Mouse (Mus musculus) heart, adult 2 months (tissue): Measurements from ENCODE around the gene Gm10337. TPM values are rescaled to one million over a fixed set of nuclear protein-coding genes. Genes with fewer than 3 reads are reported as not detected.

Source experiments
- DNase-seq, 2 experiments: peaks; one replicate each; pipeline ENCODE4 v3.0.0; 2021
- H3K27ac ChIP-seq: fragments of 200-600 bp; 2 replicates; pipeline ENCODE4 v1.8.1; 2022
- H3K27me3 ChIP-seq: fragments of 200-500 bp; 2 replicates; pipeline ENCODE4 v1.6.1; 2012; ENCODE audit warnings: mild to moderate bottlenecking, low read length, inconsistent platforms, mixed read lengths; ENCODE audit not compliant: control insufficient read depth, insufficient read depth
- H3K36me3 ChIP-seq: fragments of 200-500 bp; 2 replicates; pipeline ENCODE4 v1.6.1; 2012; ENCODE audit warnings: low read length, inconsistent platforms; ENCODE audit not compliant: control insufficient read depth, insufficient read depth
- H3K4me1 ChIP-seq: fragments of 200-500 bp; 2 replicates; pipeline ENCODE4 v1.6.1; 2011; ENCODE audit warnings: low read length; ENCODE audit not compliant: control insufficient read depth, insufficient read depth
- H3K4me3 ChIP-seq: fragments of 200-600 bp; 2 replicates; pipeline ENCODE4 v1.8.1; 2022
- H3K79me2 ChIP-seq: fragments of 200-500 bp; replicated peaks from 2 replicates; pipeline ENCODE4 v1.6.1; 2012; ENCODE audit warnings: mild to moderate bottlenecking, inconsistent platforms, low read length, moderate library complexity, mixed read lengths; ENCODE audit not compliant: control insufficient read depth, insufficient read depth
- H3K9ac ChIP-seq: fragments of 200-500 bp; 2 replicates; pipeline ENCODE4 v1.6.1; 2012; ENCODE audit warnings: low read depth, mild to moderate bottlenecking, control low read depth, inconsistent platforms, low read length, mixed read lengths
- CTCF ChIP-seq: fragments of 200-600 bp; IDR thresholded peaks from 2 replicates; pipeline ENCODE4 v1.8.1; 2022; ENCODE audit warnings: antibody characterized with exemption, mild to moderate bottlenecking, moderate library complexity
- EP300 ChIP-seq: fragments of 200-500 bp; IDR thresholded peaks from 2 replicates; pipeline ENCODE4 v1.6.1; 2011; ENCODE audit warnings: low read depth, low read length, control low read depth; ENCODE audit not compliant: insufficient read depth
- POLR2A ChIP-seq: fragments of 200-500 bp; IDR thresholded peaks from 2 replicates; pipeline ENCODE4 v1.6.1; 2011; ENCODE audit warnings: mild to moderate bottlenecking, low read depth, low read length, control low read depth; ENCODE audit not compliant: insufficient read depth
- WGBS: fragments of 180-500 bp; shearing (Covaris S2); methylation state at CpG from one replicate; pipeline ENCODE4 v1.1.7; 2018; 5-methylcytosine and 5-hydroxymethylcytosine counted together
- intact Hi-C: fragments of 180-260 bp; cut with DNase I; formaldehyde crosslinking; loops from one replicate; pipeline ENCODE4 v1.15.1; 2025
- polyA plus RNA-seq: library from polyadenylated mRNA; depleted of rRNA; stranded (reverse); fragments of >200 nt; gene quantifications from 2 replicates; pipeline ENCODE4 v1.2.3, GENCODE M21; 2012
- total RNA-seq, 2 experiments: library from RNA; stranded (reverse); gene quantifications; 2 replicates each; pipeline ENCODE4 v1.2.3; 2021

The Gm10337 gene
- total and polyA plus RNA-seq, 3 experiments: not detected

DNA sequence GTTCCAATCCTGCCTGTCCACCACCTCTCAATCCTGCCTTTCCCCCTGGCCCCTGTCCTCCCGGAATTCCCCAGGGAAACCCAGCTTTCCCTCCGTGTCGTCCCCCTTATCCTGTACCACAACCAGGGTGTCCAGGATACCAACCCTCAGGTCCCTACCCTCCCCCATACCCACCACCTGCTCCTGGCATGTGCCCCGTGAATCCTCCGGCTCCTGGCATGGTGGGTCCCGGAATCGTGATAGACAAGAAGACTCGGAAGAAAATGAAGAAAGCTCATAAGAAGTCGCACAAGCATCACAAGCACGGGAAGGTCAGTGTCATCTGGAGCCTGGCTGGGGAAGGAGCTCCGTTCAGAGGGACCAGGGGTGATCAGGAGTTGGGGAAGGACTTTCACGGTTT is 43.1 kb upstream of the Gm10337 start:
- Histone ChIP-seq H3K4me1 (peaks cover 7% of the 10 kb centered on the region; the same call in 1 of the 2 replicates), H3K27me3 (no peaks in the 10 kb centered on the region), H3K4me3 (peak overlapping the region; percentile 59), H3K36me3 (no peaks in the 10 kb centered on the region), H3K79me2 (no peaks in the 10 kb centered on the region), H3K9ac (peak overlapping the region; percentile 56), H3K27ac (peak overlapping the region; percentile 80)
- peak; percentile 10 to 42 for DNase-seq
- WGBS: 48% methylated on average over 12 of the region's 12 CpGs
- intact Hi-C loops: no loop called here
- TF ChIP-seq POLR2A (no peak), CTCF (no peak), EP300 (no peak)

GRCm38 (mm10) chr15:102460971-102461370 is 42.6 kb upstream of the Gm10337 start:
- 35% methylated on average over 4 of the region's 4 CpGs for WGBS
- H3K27me3 ChIP-seq: no peaks in the 10 kb centered on the region
- peaks cover 7% of the 10 kb centered on the region; the same call in 1 of the 2 replicates for H3K4me1 ChIP-seq
- H3K36me3 ChIP-seq: no peaks in the 10 kb centered on the region
- no peak overlapping the region; the same call in 1 of the 2 replicates for H3K9ac ChIP-seq
- intact Hi-C loops: no loop called here
- H3K79me2 ChIP-seq: no peaks in the 10 kb centered on the region
- no peak for DNase-seq
- peak overlapping the region; percentile 80 for H3K27ac ChIP-seq
- TF ChIP-seq POLR2A (no peak), EP300 (no peak), CTCF (no peak)
- H3K4me3 ChIP-seq: peak overlapping the region; percentile 7; the same call in 1 of the 2 replicates

GRCm38 (mm10) chr15:102461430-102462075 is 42.0 kb upstream of the Gm10337 start:
- TF ChIP-seq EP300: no peak
- no peak for TF ChIP-seq CTCF
- no peak for TF ChIP-seq POLR2A
- no peak for DNase-seq
- Histone ChIP-seq H3K36me3 (no peaks in the 10 kb centered on the region), H3K4me3 (no peak overlapping the region), H3K79me2 (no peaks in the 10 kb centered on the region), H3K9ac (no peak overlapping the region), H3K4me1 (peaks cover 7% of the 10 kb centered on the region; the same call in 1 of the 2 replicates), H3K27ac (peak overlapping the region; percentile 80), H3K27me3 (no peaks in the 10 kb centered on the region)
- WGBS: 64% methylated on average over 9 of the region's 9 CpGs
- intact Hi-C loops: no loop called here

DNA sequence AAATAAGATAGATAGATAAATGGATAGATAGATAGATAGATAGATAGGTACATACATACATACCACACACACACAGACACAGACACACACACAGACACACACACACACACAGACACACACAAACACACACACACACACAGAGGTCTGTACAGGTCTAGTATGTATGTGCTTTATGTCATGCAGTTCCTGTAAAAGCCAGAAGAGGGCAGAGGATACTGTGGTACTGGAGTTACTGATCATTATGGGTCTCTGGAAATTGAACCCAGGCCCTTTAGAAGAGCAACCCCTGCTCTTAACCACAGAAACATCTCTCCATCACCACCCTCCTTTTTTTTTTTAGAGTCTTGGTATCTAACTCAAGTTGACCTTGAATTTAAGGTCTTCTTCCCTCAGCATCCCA is 39.9 kb upstream of the Gm10337 start:
- intact Hi-C loops: no loop called here

DNA sequence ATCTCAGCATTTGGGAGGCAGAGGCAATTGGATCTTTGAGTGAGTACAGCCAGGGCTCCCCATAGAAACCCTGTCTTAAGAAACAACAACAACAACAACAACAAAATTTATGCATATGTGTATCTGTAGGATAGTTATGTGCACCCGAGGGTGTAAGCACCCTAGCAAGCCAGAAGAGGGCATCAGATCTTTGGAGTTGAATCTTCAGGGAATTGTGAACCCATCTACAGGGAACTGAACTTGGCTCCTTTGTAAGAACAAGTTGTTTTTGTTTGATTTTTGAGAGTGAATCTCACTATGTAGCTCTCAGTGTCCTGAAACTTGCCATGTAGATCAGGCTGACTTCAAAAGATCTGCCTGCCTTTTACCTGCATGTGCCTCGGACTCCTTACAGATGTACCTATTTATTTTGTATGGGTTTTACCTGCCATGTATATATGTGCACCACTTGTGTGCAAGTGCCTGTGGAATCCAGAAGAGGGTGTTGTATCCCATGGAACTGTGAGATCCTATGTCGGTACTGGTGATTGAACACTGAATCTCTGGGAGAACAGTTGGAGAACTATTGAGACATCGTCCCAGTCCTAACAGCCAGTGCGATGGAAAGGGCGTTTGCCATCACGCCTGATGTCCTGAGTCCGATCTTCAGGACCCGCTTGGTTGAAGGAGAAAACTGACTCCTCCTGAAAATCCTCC is 34.7 kb upstream of the Gm10337 start:
- TF ChIP-seq EP300 (no peak), CTCF (0 out of 2 replicates have a peak, but pooled peaks have one; percentile 6)
- Histone ChIP-seq H3K27me3 (no peaks in the 10 kb centered on the region), H3K27ac (no peak overlapping the region), H3K36me3 (peaks cover 17% of the 10 kb centered on the region), H3K4me3 (no peak overlapping the region), H3K79me2 (no peaks in the 10 kb centered on the region; the same call in 1 of the 2 replicates), H3K4me1 (peaks cover 8% of the 10 kb centered on the region), H3K9ac (no peak overlapping the region)
- DNase-seq: no peak
- WGBS: 96% methylated on average over 9 of the region's 9 CpGs
- intact Hi-C loops: no loop called here

More for the DNA sequence above, 39.9 kb upstream of the Gm10337 start:
- TF ChIP-seq POLR2A (no peak), CTCF (peak; percentile 56), EP300 (no peak)
- no peak overlapping the region for H3K4me3 ChIP-seq
- H3K4me1 ChIP-seq: peaks cover 4% of the 10 kb centered on the region; the same call in 1 of the 2 replicates
- no peak for DNase-seq
- no peaks in the 10 kb centered on the region for H3K79me2 ChIP-seq
- no peak overlapping the region for H3K27ac ChIP-seq
- H3K9ac ChIP-seq: no peak overlapping the region
- H3K36me3 ChIP-seq: no peaks in the 10 kb centered on the region
- no peaks in the 10 kb centered on the region for H3K27me3 ChIP-seq

GRCm38 (mm10) chr15:102470183-102470604 is 33.3 kb upstream of the Gm10337 start, which contains the start of gene Pcbp2:
TSS of gene Pcbp2 (plus strand) at chr15:102470539.
- under 1% methylated on average over 34 of the region's 40 CpGs for WGBS
- TF ChIP-seq CTCF: peak; percentile 98; the same call in 1 of the 2 replicates
- peak; percentile 83 for TF ChIP-seq EP300
- peak; percentile 48; the same call in 1 of the 2 replicates for TF ChIP-seq POLR2A

More at GRCm38 (mm10) chr15:102470183-102470604, 33.3 kb upstream of the Gm10337 start, which contains the start of gene Pcbp2:
- intact Hi-C loops: loop anchor here (2.0 kb wide), 1 partner anchor 49 kb away; the partner anchor contains the start of gene Tarbp2
- Histone ChIP-seq H3K27me3 (no peaks in the 10 kb centered on the region), H3K4me3 (peak within 1 kb of the TSS; percentile 95), H3K9ac (peak within 1 kb of the TSS; percentile 83), H3K36me3 (peaks cover 23% of the 10 kb centered on the region), H3K4me1 (peaks cover 8% of the 10 kb centered on the region), H3K79me2 (no peaks in the 10 kb centered on the region; the same call in 1 of the 2 replicates), H3K27ac (peak within 1 kb of the TSS; percentile 98)
- peak; percentile 94 to 98 for DNase-seq
